Mouse (Mus musculus): ENCODE data around the gene Bicc1.

DNA sequence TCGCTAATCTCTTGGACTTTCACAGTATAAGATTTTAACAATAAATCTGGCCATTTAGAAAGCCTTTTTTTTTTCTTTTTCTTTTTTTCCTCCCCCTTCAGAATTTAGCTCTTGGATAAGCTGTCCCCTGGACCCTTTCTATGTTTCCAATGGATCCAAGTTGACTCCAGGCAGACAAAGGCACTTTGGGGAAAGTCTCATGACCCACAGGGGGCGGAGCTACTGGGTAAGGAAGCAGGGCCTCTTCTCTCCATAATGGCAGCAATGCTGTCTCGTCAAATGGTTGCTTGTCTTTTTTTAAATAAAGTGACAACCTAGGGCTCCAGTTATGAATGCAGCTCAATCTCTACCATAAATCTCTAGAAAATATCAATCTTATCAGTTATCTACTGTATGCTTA is 235.6 kb downstream of the Bicc1 start:
- TF ChIP-seq CTCF (IDR thresholded peaks at IDR 0.05; ENCODE audit: low read depth, low read length) (no peak), EP300 (IDR thresholded peaks at IDR 0.05; ENCODE audit: insufficient read depth, low read depth, low read length) (no peak)
